Mouse (Mus musculus) forebrain, embryonic 10.5 days (tissue): ENCODE measurements around the gene Numbl. TPM values are rescaled to one million over a fixed set of nuclear protein-coding genes. Genes with fewer than 3 reads are reported as not detected.

Experiments
- DNase-seq: peaks from one replicate; pipeline ENCODE4 v3.0.0-alpha.2; 2017; ENCODE audit warnings: low spot score; ENCODE audit errors: extremely low spot score
- H3K27ac ChIP-seq: fragments of 300-500 bp; sonication (generic); 2 replicates; pipeline ENCODE4 v1.5.1; 2016; ENCODE audit warnings: mild to moderate bottlenecking
- H3K27me3 ChIP-seq: fragments of 300-500 bp; sonication (generic); 2 replicates; pipeline ENCODE4 v1.6.1; 2016; ENCODE audit warnings: mild to moderate bottlenecking; ENCODE audit not compliant: poor library complexity, severe bottlenecking
- H3K36me3 ChIP-seq: fragments of 300-500 bp; sonication (generic); replicated peaks from 2 replicates; pipeline ENCODE4 v1.6.1; 2016; ENCODE audit warnings: mild to moderate bottlenecking, moderate library complexity
- H3K4me1 ChIP-seq: fragments of 300-500 bp; sonication (generic); 2 replicates; pipeline ENCODE4 v1.6.1; 2016
- H3K4me3 ChIP-seq: fragments of 300-500 bp; sonication (generic); 2 replicates; pipeline ENCODE4 v1.5.1; 2016; ENCODE audit warnings: mild to moderate bottlenecking, moderate library complexity
- H3K9me3 ChIP-seq: fragments of 300-500 bp; sonication (generic); 2 replicates; pipeline ENCODE4 v1.6.1; 2016; ENCODE audit warnings: mild to moderate bottlenecking, moderate library complexity
- WGBS: fragments of 180-500 bp; shearing (Covaris S2); methylation state at CpG from one replicate; pipeline ENCODE4 v1.1.7; 2016; 5-methylcytosine and 5-hydroxymethylcytosine counted together
- polyA plus RNA-seq: library from polyadenylated mRNA; unstranded; fragments of >200 nt; fragmentation: Nextera tagmentation; extraction: Ambion mirVana; gene quantifications from 2 replicates; pipeline ENCODE4 v1.2.1, GENCODE M21; 2016

Gene Numbl
- polyA plus RNA-seq, 1 experiment from 2014 or later, result 15.6 TPM

DNA sequence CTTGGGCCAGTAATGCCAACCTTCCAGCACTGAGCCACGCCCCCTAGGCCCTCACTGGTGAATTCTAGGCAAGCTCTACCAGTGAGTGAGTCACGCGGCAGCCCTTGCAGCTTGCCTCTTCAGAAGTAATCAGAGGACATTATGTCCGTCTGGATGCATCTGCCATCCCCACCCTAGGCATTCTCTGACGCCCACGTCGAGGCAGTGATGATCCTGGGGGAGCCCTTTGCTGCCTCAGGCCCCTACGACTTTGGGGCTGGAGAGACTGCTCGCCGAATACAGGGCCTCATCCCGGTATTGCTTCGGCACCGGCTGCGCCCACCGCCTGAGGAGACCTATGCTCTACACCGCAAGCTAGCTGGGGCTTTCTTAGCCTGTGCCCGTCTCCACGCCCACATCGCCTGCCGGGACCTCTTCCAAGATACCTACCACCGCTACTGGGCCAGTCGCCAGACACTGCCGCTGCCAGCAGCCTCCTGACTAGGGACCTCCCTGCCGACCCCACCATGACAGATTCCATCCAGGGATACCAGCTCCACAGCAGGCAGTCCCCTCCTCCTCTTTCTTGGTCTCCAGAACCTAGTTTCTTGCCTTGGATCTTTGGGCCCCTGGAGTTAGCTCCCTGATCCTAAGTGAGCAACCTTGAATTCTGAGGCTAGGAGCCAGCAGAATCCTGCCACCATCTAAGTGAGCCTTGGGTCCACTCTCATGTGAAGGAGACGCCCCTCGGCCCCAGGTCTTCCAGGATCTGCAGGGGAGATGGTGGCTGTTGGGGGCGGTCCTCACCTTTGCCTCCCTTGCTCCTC is 984 bp upstream of the Numbl start:
- WGBS, result 13% methylated on average over 27 of the region's 27 CpGs

DNA sequence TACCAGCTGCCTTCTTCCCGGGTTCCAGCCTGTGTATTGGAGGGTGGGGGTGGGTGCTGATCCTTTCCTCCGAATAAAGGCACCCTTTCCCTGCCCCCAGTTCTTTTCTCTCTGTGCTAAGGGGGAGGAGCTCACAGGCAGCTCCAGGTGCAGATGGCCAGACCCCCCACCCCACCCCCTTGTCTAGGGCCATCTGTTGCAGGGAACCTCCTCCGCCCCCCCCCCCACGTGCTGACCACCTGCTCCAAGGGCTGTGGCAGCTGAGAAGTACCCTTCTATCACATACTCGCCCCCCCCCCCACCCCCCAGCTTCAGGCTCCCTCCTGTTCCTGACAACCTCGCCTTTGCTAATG is 405 bp upstream of the Numbl start:
- Histone ChIP-seq H3K27me3 (peaks cover 13% of the 10 kb centered on the region; the same call in 1 of the 2 replicates), H3K27ac (peak overlapping the region; percentile 94), H3K4me1 (peaks cover 65% of the 10 kb centered on the region), H3K9me3 (no peaks in the 10 kb centered on the region), H3K4me3 (peak overlapping the region; percentile 92), H3K36me3 (peaks cover 23% of the 10 kb centered on the region)
- DNase-seq, result peak; percentile 30
- under 1% methylated on average over 5 of the region's 6 CpGs for WGBS

More for the DNA sequence above, 984 bp upstream of the Numbl start:
- Histone ChIP-seq H3K4me3 (peak overlapping the region; percentile 92), H3K27ac (peak overlapping the region; percentile 94), H3K9me3 (no peaks in the 10 kb centered on the region), H3K36me3 (peaks cover 23% of the 10 kb centered on the region), H3K27me3 (peaks cover 13% of the 10 kb centered on the region; the same call in 1 of the 2 replicates), H3K4me1 (peaks cover 65% of the 10 kb centered on the region)
- DNase-seq, result peak; percentile 41

DNA sequence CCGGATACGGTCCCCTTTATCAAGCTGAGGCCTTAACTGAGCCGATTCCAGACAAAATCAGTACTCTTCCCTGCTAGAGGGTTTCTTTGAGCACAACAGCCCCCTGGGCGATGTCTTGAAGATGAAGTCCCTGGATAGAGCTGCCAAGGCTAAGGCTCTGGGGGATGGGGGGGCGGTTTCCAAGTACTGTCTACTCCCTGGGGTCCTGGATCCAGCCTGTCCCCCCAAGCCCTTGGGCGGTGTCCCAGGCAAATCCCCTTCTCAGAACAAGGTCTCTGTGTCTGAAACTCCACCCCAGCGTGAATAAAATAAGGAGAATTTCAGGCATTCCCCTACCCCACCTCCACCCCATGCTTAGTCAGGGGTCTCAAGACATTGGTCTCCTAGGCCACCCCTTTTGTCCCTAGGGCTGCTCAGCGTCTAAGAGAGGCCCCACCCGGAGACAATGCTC is 1.1 kb downstream of the Numbl start:
- Histone ChIP-seq H3K9me3 (no peaks in the 10 kb centered on the region), H3K4me1 (peaks cover 65% of the 10 kb centered on the region), H3K4me3 (peak overlapping the region; percentile 92), H3K27ac (peak overlapping the region; percentile 94), H3K36me3 (peaks cover 27% of the 10 kb centered on the region), H3K27me3 (peaks cover 13% of the 10 kb centered on the region; the same call in 1 of the 2 replicates)
- DNase-seq, result peak; percentile 49
- WGBS, result 2% methylated on average over 9 of the region's 9 CpGs

DNA sequence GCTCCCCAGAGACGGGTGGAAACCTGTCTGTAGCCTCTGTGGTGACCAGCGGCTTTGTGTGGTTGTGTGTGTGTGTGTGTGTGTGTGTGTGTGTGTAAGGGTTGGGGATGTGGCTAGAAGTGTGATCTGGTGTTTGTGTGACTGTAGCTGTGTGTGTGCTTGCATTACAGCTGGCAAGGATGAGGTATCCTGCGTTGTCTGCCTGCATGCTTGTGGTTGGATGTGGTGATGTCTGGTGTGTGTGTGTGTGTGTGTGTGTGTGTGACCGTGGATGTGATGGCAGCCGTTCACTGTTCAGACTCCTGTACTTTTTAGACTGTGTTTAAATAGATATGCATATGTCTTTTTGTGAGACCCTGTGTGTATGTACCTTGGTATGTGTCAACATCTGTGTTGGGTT is 1.5 kb downstream of the Numbl start:
- peaks cover 13% of the 10 kb centered on the region; the same call in 1 of the 2 replicates for H3K27me3 ChIP-seq
- peak; percentile 32 for DNase-seq
- peaks cover 30% of the 10 kb centered on the region for H3K36me3 ChIP-seq
- H3K4me1 ChIP-seq, result peaks cover 65% of the 10 kb centered on the region
- peak overlapping the region; percentile 92 for H3K4me3 ChIP-seq
- H3K9me3 ChIP-seq, result no peaks in the 10 kb centered on the region
- 47% methylated on average over 5 of the region's 5 CpGs for WGBS
- H3K27ac ChIP-seq, result peak overlapping the region; percentile 94

DNA sequence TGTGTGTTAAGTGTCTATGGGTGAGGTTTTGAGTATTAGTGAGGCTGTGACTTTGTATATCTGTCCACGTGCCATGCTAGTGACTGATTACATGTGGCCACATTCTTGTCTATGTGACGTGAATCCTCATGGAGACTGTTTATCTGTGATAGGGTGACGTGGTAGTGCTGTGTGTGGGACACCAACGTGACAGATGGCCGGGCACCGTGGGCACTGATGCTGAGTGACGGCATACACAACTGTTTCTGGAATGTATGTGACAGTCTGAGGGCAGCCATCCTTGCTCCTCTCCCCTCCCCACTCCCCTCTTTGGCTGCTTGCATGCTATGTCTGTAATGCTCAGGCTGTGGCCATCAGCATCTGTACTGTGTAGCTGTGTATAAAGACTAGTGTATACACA is 2.6 kb downstream of the Numbl start:
- 90% methylated on average over 7 of the region's 7 CpGs for WGBS
- H3K27ac ChIP-seq, result no peak overlapping the region

DNA sequence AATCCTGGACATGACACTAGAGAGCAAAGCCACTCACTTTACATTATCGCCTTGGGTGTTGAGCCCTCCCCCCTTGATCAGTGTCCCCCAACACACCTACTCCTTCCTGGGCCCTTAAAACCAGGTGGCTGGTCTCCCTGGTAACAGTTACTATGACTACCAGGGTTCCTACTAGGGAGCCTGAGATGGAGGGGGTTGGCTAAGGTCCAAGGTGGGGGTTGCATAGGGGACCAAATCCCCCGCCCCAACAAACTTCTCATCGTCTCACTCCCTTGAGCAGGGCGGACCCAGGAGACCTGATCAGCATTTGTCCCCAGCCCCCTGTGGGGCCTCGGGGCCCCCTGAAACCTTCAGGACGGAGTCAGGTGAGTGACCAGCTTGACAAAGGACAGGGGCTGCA is 3.7 kb downstream of the Numbl start:
- 93% methylated on average over 6 of the region's 6 CpGs for WGBS
- Histone ChIP-seq H3K27me3 (peaks cover 8% of the 10 kb centered on the region; the same call in 1 of the 2 replicates), H3K4me1 (peaks cover 52% of the 10 kb centered on the region), H3K4me3 (no peak overlapping the region), H3K36me3 (peaks cover 51% of the 10 kb centered on the region), H3K27ac (no peak overlapping the region), H3K9me3 (no peaks in the 10 kb centered on the region)
- no peak for DNase-seq

More for the DNA sequence above, 2.6 kb downstream of the Numbl start:
- H3K4me3 ChIP-seq, result peak overlapping the region; percentile 92; the same call in 1 of the 2 replicates
- H3K4me1 ChIP-seq, result peaks cover 62% of the 10 kb centered on the region
- DNase-seq, result no peak
- H3K36me3 ChIP-seq, result peaks cover 41% of the 10 kb centered on the region
- H3K9me3 ChIP-seq, result no peaks in the 10 kb centered on the region
- peaks cover 13% of the 10 kb centered on the region; the same call in 1 of the 2 replicates for H3K27me3 ChIP-seq

DNA sequence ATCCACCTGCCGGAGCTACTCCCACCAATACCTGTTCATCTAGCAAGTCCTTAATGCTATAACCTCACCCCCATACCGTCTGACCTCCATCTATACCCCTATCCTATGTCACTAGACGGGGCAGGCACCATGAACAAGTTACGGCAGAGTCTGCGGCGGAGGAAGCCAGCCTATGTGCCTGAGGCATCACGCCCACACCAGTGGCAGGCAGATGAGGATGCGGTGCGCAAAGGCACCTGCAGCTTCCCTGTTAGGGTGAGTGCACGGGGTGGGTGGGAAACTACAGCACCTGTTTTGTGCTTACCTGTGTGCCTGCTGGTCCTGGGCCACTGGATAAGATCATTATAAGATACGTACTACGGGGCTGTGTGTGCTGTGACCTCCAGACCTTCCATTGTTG is 6.5 kb downstream of the Numbl start:
- Histone ChIP-seq H3K27me3 (no peaks in the 10 kb centered on the region), H3K4me1 (peaks cover 24% of the 10 kb centered on the region), H3K27ac (no peak overlapping the region), H3K4me3 (no peak overlapping the region), H3K36me3 (peaks cover 80% of the 10 kb centered on the region), H3K9me3 (0 out of 2 replicates have a peak, but pooled peaks cover 1% of the 10 kb centered on the region)
- no peak for DNase-seq
- WGBS, result 92% methylated on average over 12 of the region's 12 CpGs

DNA sequence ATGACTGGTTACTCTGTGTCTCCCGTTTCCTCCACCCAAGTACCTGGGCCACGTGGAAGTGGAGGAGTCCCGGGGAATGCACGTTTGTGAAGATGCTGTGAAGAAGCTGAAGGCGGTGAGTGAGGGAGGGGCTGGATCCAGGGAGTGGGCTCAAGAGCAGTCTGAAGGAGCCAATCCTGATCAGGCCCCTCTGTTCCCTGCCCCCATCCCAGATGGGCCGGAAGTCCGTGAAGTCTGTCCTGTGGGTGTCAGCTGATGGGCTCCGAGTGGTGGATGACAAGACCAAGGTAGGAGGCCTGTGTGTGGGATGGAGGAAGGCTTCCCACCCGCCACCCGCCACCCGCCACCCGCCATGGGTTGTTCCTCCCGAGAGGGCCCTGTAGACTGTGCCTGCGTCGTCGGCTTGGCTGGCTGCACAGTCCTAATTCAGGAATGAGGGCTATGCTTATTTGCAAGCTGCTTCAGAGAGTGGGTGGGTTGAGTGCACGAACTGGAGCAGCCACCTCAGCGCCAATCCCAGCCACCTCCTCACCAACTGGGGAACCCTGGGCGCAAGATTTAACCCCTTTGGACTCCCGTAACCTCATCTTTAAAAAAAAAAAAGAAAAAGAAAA is 8.4 kb downstream of the Numbl start:
- H3K36me3 ChIP-seq, result peaks cover 98% of the 10 kb centered on the region
- WGBS, result 77% methylated on average over 20 of the region's 20 CpGs
- H3K4me1 ChIP-seq, result peaks cover 6% of the 10 kb centered on the region
- no peak overlapping the region for H3K27ac ChIP-seq
- no peak for DNase-seq
- no peaks in the 10 kb centered on the region for H3K27me3 ChIP-seq
- H3K4me3 ChIP-seq, result no peak overlapping the region
- H3K9me3 ChIP-seq, result peaks cover 6% of the 10 kb centered on the region; the same call in 1 of the 2 replicates

DNA sequence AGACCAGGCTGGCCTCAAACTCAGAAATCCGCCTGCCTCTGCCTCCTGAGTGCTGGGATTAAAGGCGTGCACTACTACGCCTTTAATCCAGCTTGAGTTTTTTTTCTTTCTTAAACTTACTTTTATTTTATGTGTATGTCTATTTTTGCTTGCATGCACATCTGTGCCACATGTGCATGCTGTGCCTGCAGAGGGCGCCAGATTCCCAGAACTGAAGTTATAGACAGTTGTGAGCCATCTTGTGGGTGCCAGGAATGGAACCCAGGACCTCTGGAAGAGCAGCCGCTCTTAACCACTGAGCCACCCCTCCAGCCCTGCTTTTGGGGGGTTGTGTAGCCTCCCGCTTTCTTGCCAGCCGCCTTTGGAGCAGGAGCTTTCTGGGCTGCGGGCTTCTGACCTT is 13.2 kb downstream of the Numbl start:
- H3K27ac ChIP-seq, result no peak overlapping the region
- no peaks in the 10 kb centered on the region for H3K27me3 ChIP-seq
- peaks cover 95% of the 10 kb centered on the region for H3K36me3 ChIP-seq
- DNase-seq, result no peak
- WGBS, result 87% methylated on average over 8 of the region's 8 CpGs
- peaks cover 7% of the 10 kb centered on the region; the same call in 1 of the 2 replicates for H3K9me3 ChIP-seq
- no peak overlapping the region for H3K4me3 ChIP-seq
- H3K4me1 ChIP-seq, result 0 out of 2 replicates have a peak, but pooled peaks cover 3% of the 10 kb centered on the region

DNA sequence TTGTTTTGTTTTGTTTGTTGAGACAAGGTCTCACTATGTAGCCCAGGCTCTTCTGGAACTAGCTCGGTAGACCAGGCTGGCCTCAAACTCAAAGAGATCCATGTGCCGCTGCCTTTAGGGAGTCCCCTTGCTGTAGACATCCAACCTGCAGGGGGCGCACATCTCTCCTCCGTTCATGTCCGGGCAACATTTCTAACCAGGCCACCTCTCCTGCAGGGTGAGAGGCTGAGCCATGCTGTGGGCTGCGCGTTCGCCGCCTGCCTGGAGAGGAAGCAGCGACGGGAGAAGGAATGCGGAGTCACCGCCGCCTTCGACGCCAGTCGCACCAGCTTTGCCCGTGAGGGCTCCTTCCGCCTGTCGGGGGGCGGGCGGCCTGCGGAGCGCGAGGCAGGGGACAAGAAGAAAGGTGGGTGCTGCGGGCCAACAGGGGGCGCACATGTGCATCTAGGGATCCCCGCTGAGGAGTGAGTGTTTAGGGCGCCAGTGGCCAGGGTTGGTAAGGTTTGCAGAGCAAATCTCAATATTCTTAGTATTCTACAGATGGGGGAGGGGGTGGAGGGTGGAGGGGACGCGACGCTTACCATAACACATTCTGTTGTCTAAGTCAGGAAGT is 15.6 kb downstream of the Numbl start:
- H3K27ac ChIP-seq, result peak overlapping the region; percentile 68; the same call in 1 of the 2 replicates
- no peaks in the 10 kb centered on the region for H3K27me3 ChIP-seq
- peak overlapping the region; percentile 31 for H3K4me3 ChIP-seq
- 0 out of 2 replicates have a peak, but pooled peaks cover 3% of the 10 kb centered on the region for H3K4me1 ChIP-seq
- peaks cover 7% of the 10 kb centered on the region; the same call in 1 of the 2 replicates for H3K9me3 ChIP-seq
- H3K36me3 ChIP-seq, result peaks cover 95% of the 10 kb centered on the region
- 55% methylated on average over 32 of the region's 32 CpGs for WGBS
- DNase-seq, result peak; percentile 48

DNA sequence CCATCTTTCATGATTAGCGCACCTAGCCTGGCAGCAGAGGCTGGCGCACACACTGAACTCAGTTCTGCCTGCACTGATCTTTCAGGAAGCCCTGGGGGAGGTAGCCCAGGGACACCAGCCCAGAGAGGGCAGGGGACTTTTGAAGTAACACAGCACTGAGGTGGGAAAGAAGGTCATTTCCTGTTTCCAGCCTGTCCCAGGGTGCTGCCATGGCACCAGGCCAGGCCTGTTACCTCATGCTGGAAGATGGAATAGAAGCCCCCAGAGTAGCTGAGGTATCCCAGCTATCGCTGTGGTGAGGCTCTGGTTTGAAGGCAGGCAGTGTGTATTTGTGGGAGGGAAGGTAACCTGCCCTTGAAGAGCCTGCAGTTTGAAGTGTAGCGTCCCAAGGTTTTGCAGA is 16.7 kb downstream of the Numbl start:
- no peak overlapping the region for H3K4me3 ChIP-seq
- peaks cover 5% of the 10 kb centered on the region; the same call in 1 of the 2 replicates for H3K9me3 ChIP-seq
- DNase-seq, result no peak
- H3K4me1 ChIP-seq, result 0 out of 2 replicates have a peak, but pooled peaks cover 3% of the 10 kb centered on the region
- H3K27ac ChIP-seq, result no peak overlapping the region
- no peaks in the 10 kb centered on the region for H3K27me3 ChIP-seq
- WGBS, result 91% methylated on average over 4 of the region's 4 CpGs
- H3K36me3 ChIP-seq, result peaks cover 93% of the 10 kb centered on the region

DNA sequence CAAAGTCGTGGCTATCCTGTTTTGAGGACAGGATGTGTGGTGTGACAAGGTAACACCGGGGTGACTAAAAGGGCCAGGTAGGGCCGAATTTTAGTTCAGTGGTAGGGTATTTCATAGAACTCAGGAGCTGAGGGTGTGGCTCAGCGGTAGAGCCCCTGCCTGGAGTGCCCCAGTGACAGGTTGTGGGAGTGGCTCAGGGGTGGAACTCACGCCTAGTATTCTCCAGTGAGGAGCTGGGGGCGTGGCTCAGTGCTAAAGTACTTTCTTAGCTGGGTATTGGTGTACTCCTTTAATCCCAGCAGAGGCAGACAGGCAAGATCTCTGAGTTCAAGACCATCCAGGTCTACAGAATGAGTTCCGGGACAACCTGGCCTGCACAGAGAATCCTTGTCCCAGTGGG is 17.8 kb downstream of the Numbl start:
- WGBS, result 70% methylated on average over 7 of the region's 7 CpGs
- Histone ChIP-seq H3K36me3 (peaks cover 92% of the 10 kb centered on the region), H3K4me3 (no peak overlapping the region), H3K4me1 (0 out of 2 replicates have a peak, but pooled peaks cover 3% of the 10 kb centered on the region), H3K9me3 (peaks cover 4% of the 10 kb centered on the region; the same call in 1 of the 2 replicates), H3K27me3 (no peaks in the 10 kb centered on the region), H3K27ac (no peak overlapping the region)
- no peak for DNase-seq
